In genomic region chr1:152520798-152521575, GRCm38 (mm10) we compare ENCODE assay signal across 8 mouse cellular contexts.
DNase-seq lines count a peak whose midpoint lies in the region; ATAC-seq and TF ChIP-seq lines count a peak whose summit lies in the region.

No protein-coding gene starts in this region.

- no peak overlapping the region for H3K4me2 ChIP-seq in forebrain, embryonic 16.5 days (ENCODE audit: low read length)
- no peak overlapping the region for H3K4me2 ChIP-seq in lung, postnatal 0 days (replicated peaks; ENCODE audit: low read depth, low read length)

- no peak for TF ChIP-seq POLR2A in spleen, adult 2 months (IDR thresholded peaks at IDR 0.05; ENCODE audit: low read depth, low read length)

- peaks cover 59% of the 10 kb centered on the region for H3K36me3 ChIP-seq in forebrain, embryonic 10.5 days (replicated peaks)
- H3K36me3 ChIP-seq in forebrain, embryonic 16.5 days (ENCODE audit: control insufficient read depth, insufficient read depth), result no peaks in the 10 kb centered on the region
- H3K36me3 ChIP-seq in lung, postnatal 0 days (ENCODE audit: insufficient read depth, low read length), result peaks cover 21% of the 10 kb centered on the region
- 0 out of 2 replicates have a peak, but pooled peaks cover 1% of the 10 kb centered on the region for H3K36me3 ChIP-seq in spleen, adult 2 months (ENCODE audit: control insufficient read depth, insufficient read depth, low read length)

- no peaks in the 10 kb centered on the region for H3K9me3 ChIP-seq in forebrain, embryonic 10.5 days
- no peaks in the 10 kb centered on the region for H3K9me3 ChIP-seq in forebrain, embryonic 16.5 days (ENCODE audit: control insufficient read depth, low read length)
- no peaks in the 10 kb centered on the region for H3K9me3 ChIP-seq in lung, postnatal 0 days (ENCODE audit: low read length)

- H3K27me3 ChIP-seq in forebrain, embryonic 10.5 days (ENCODE audit: poor library complexity, severe bottlenecking), result no peaks in the 10 kb centered on the region
- H3K27me3 ChIP-seq in forebrain, embryonic 16.5 days (replicated peaks; ENCODE audit: control insufficient read depth, insufficient read depth, low read length), result no peaks in the 10 kb centered on the region
- H3K27me3 ChIP-seq in lung, postnatal 0 days (replicated peaks; ENCODE audit: insufficient read depth, low read length), result no peaks in the 10 kb centered on the region
- H3K27me3 ChIP-seq in spleen, adult 2 months (ENCODE audit: control insufficient read depth, insufficient read depth, low read length), result no peaks in the 10 kb centered on the region

- no peak overlapping the region for H3K4me3 ChIP-seq in forebrain, embryonic 10.5 days
- H3K4me3 ChIP-seq in forebrain, embryonic 16.5 days (replicated peaks; ENCODE audit: low read length), result no peak overlapping the region
- no peak overlapping the region for H3K4me3 ChIP-seq in lung, postnatal 0 days (ENCODE audit: low read depth, low read length)
- no peak overlapping the region for H3K4me3 ChIP-seq in spleen, adult 2 months (ENCODE audit: extremely low read depth, insufficient read depth, insufficient read length)

- TF ChIP-seq EP300 in lung, postnatal 0 days (IDR thresholded peaks at IDR 0.05), result no peak

- WGBS in forebrain, embryonic 10.5 days, result 75% methylated on average over 16 of the region's 16 CpGs
- WGBS in forebrain, embryonic 16.5 days, result 78% methylated on average over 16 of the region's 16 CpGs
- 79% methylated on average over 16 of the region's 16 CpGs for WGBS in lung, postnatal 0 days
- 84% methylated on average over 16 of the region's 16 CpGs for WGBS in spleen, adult 2 months

- peak; percentile 61 for DNase-seq in forebrain, embryonic 10.5 days (ENCODE audit: extremely low spot score, low spot score)
- peak; percentile 72 to 77 for DNase-seq in B cell, adult 2 months
- DNase-seq in c-Kit-positive CD71-positive TER-119-positive erythroid progenitor cells, embryonic 14.5 days (ENCODE audit: low spot score), result peak; percentile 15
- DNase-seq in gastrocnemius, adult 18-20 months (ENCODE audit: low spot score), result peak; percentile 50
- peak; percentile 83 for DNase-seq in kidney, postnatal 10 days
- DNase-seq in lung, postnatal 0 days (ENCODE audit: low spot score), result peak; percentile 52
- DNase-seq in spleen, adult 2 months (ENCODE audit: low read depth in 1 of 2, low spot score in 2 of 2), result peak; percentile 21 to 52

- no peak overlapping the region for H3K27ac ChIP-seq in forebrain, embryonic 10.5 days
- H3K27ac ChIP-seq in forebrain, embryonic 16.5 days (ENCODE audit: low read length), result no peak overlapping the region
- no peak overlapping the region for H3K27ac ChIP-seq in lung, postnatal 0 days (ENCODE audit: low read length)
- H3K27ac ChIP-seq in spleen, adult 2 months (ENCODE audit: insufficient read depth, low read length), result no peak overlapping the region

- TF ChIP-seq CTCF in lung, postnatal 0 days (IDR thresholded peaks at IDR 0.05), result peak; percentile 81
- peak; percentile 47; the same call in 1 of the 2 replicates for TF ChIP-seq CTCF in spleen, adult 2 months (IDR thresholded peaks at IDR 0.05; ENCODE audit: extremely low read depth, insufficient read depth, insufficient read length, insufficient replicate concordance)

- peaks cover 4% of the 10 kb centered on the region; the same call in 1 of the 2 replicates for H3K4me1 ChIP-seq in forebrain, embryonic 10.5 days
- H3K4me1 ChIP-seq in forebrain, embryonic 16.5 days (replicated peaks; ENCODE audit: control insufficient read depth, insufficient read depth, low read length), result peaks cover 3% of the 10 kb centered on the region; the same call in 1 of the 2 replicates
- no peaks in the 10 kb centered on the region for H3K4me1 ChIP-seq in lung, postnatal 0 days (ENCODE audit: insufficient read depth, low read depth, low read length)
- H3K4me1 ChIP-seq in spleen, adult 2 months (ENCODE audit: control insufficient read depth, insufficient read depth, insufficient read length), result no peaks in the 10 kb centered on the region

- no peak overlapping the region for H3K9ac ChIP-seq in forebrain, embryonic 16.5 days (replicated peaks; ENCODE audit: low read depth, low read length)
- no peak overlapping the region for H3K9ac ChIP-seq in lung, postnatal 0 days (replicated peaks; ENCODE audit: low read depth)

- ATAC-seq in forebrain, embryonic 16.5 days, result no peak
- ATAC-seq in lung, postnatal 0 days, result 0 out of 2 replicates have a peak, but pooled peaks have one; percentile 16

Comparison
In these comparisons a context has a peak if more than half of its experiments do, and no peak if none do; other contexts are left out.
1. DNase-seq: peak in every context shown above with its lines; median percentile 83 in kidney, postnatal 10 days; 74 in B cell, adult 2 months; 61 in forebrain, embryonic 10.5 days; 52 in lung, postnatal 0 days; 50 in gastrocnemius, adult 18-20 months; 36 in spleen, adult 2 months; 15 in c-Kit-positive CD71-positive TER-119-positive erythroid progenitor cells, embryonic 14.5 days.